Mouse (Mus musculus) lung, embryonic 14.5 days (tissue): ENCODE measurements around the gene Tbx2. TPM values are rescaled to one million over a fixed set of nuclear protein-coding genes. Genes with fewer than 3 reads are reported as not detected.
A peak's percentile ranks its signal among the peaks of the same experiment; 100 is the strongest.

Source experiments
- ATAC-seq: fragments of 200-750 bp; cut with Nextera tagmentation; 2 replicates; pipeline ENCODE4 v1.8.0; 2017; ENCODE audit warnings: mild to moderate bottlenecking, moderate TSS enrichment, moderate library complexity; ENCODE audit not compliant: insufficient read depth
- DNase-seq: peaks from one replicate; pipeline ENCODE4 v3.0.0-alpha.2; 2015
- H3K27ac ChIP-seq: fragments of 300-500 bp; sonication (generic); 2 replicates; pipeline ENCODE4 v1.5.1; 2014; ENCODE audit warnings: low read depth, mild to moderate bottlenecking, moderate library complexity
- H3K27me3 ChIP-seq: fragments of 300-500 bp; sonication (generic); 2 replicates; pipeline ENCODE4 v1.6.1; 2014; ENCODE audit warnings: low read length, control low read depth; ENCODE audit not compliant: insufficient read depth
- H3K36me3 ChIP-seq: fragments of 300-500 bp; sonication (generic); 2 replicates; pipeline ENCODE4 v1.6.1; 2014; ENCODE audit warnings: control low read depth; ENCODE audit not compliant: insufficient read depth
- H3K4me1 ChIP-seq: fragments of 300-500 bp; sonication (generic); 2 replicates; pipeline ENCODE4 v1.6.1; 2014; ENCODE audit warnings: antibody characterized with exemption, control low read depth; ENCODE audit not compliant: insufficient read depth
- H3K4me2 ChIP-seq: fragments of 300-500 bp; sonication (generic); 2 replicates; pipeline ENCODE4 v1.6.1; 2014; ENCODE audit warnings: mild to moderate bottlenecking
- H3K4me3 ChIP-seq: fragments of 300-500 bp; sonication (generic); 2 replicates; pipeline ENCODE4 v1.5.1; 2014; ENCODE audit warnings: low read depth, low read length
- H3K9ac ChIP-seq: fragments of 300-500 bp; sonication (generic); 2 replicates; pipeline ENCODE4 v1.6.1; 2014
- H3K9me3 ChIP-seq: fragments of 300-500 bp; sonication (generic); 2 replicates; pipeline ENCODE4 v1.6.1; 2016; ENCODE audit warnings: low read depth, low read length, control low read depth
- CTCF ChIP-seq: IDR thresholded peaks from 2 replicates; pipeline ENCODE4 v1.5.1; 2016; ENCODE audit warnings: antibody characterized with exemption, low read depth
- WGBS: fragments of 180-500 bp; shearing (Covaris S2); extraction: QIAGEN DNeasy Blood & Tissue Kit; methylation state at CpG from one replicate; pipeline ENCODE4 v1.1.7; 2014; 5-methylcytosine and 5-hydroxymethylcytosine counted together
- polyA plus RNA-seq: library from polyadenylated mRNA; unstranded; fragments of >200 nt; fragmentation: Nextera tagmentation; extraction: Ambion mirVana; gene quantifications from 2 replicates; pipeline ENCODE4 v1.2.1, GENCODE M21; 2014

The Tbx2 gene
- 61.4 and 67.5 TPM in 2 replicates for polyA plus RNA-seq

DNA sequence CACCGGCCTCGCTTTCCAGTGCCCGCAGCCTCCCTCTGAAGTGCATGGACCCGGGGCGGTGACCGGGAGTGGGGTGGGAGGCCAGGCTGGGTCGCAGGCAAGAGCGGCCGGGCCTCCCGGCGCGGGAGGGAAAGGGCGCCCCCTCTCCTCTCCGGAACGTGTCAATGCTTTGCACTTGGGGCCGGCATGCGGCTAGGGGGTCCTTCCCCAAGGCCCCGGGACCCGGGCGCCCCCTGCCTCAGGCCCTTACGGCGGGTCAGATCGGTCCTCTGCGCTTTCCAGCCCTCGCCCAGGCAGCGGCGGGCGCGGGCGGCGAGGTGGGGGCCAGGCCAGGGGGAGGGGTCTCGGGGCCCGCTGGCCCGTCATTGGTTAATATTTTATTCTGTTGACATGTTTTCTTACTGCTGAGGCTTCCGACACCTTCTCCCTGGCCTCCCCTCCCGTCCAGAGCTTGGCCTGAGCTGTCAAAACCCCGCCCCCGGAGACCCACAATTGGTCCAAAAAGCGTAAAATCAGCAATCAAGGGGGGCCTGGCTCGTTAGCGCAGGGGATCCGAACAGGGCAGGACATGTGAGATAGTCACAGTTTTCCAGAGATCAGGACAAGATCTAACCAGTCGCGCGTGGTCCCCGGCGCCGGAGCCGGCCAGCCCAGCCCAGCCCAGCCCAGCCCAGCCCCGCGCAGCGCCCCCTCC, at the start of gene Tbx2:
Gene Tbx2, plus strand, starts transcription at position 321 of the 694 bp plus-strand sequence.
- Histone ChIP-seq H3K27me3 (peaks cover 58% of the 10 kb centered on the region), H3K9ac (peak within 1 kb of the TSS; percentile 99), H3K4me2 (peak within 1 kb of the TSS; percentile 93), H3K4me1 (peaks cover 17% of the 10 kb centered on the region), H3K36me3 (peaks cover 36% of the 10 kb centered on the region), H3K27ac (peak within 1 kb of the TSS; percentile 99), H3K9me3 (no peaks in the 10 kb centered on the region), H3K4me3 (peak within 1 kb of the TSS; percentile 80)
- peak; percentile 98 for DNase-seq
- WGBS, result 1% methylated on average over 52 of the region's 52 CpGs
- peak; percentile 89 for ATAC-seq
- TF ChIP-seq CTCF, result 0 out of 2 replicates have a peak, but pooled peaks have one; percentile 22

DNA sequence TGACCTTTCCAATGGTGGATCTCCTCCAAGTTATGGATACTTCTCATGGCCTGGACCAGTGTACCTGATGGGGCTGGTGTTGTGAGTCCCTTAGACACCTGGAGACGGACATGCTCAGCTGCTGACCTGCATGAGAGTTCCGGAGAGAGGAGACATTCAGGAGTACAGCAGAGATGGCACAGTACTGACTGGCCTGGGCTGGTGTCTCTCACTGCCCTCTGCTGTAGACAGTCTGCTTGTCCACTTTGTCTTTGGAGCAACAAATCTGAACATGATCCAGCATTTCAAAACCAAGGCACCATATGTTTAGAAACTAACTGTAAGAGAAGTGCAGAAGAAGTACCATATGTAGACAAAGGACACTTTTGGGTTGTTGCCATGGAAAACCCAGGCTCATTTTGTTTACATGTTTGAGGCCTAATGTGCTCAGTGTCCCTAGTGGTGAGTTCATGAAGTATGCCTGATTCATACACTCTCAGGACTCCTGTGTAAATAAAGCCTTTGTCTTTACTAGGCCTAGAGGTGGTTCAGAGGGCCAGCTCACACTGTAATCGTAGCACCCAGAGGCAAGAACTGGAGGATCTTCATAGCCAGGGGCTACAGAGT, 46.1 kb upstream of the Tbx2 start:
- Histone ChIP-seq H3K4me3 (no peak overlapping the region), H3K27me3 (no peaks in the 10 kb centered on the region), H3K36me3 (no peaks in the 10 kb centered on the region), H3K4me1 (peaks cover 14% of the 10 kb centered on the region), H3K4me2 (no peak overlapping the region), H3K9me3 (no peaks in the 10 kb centered on the region), H3K9ac (no peak overlapping the region), H3K27ac (peak overlapping the region; percentile 67)
- peak; percentile 79 for TF ChIP-seq CTCF
- ATAC-seq, result peak; percentile 88
- 67% methylated on average over 3 of the region's 3 CpGs for WGBS
- DNase-seq, result peak; percentile 95

DNA sequence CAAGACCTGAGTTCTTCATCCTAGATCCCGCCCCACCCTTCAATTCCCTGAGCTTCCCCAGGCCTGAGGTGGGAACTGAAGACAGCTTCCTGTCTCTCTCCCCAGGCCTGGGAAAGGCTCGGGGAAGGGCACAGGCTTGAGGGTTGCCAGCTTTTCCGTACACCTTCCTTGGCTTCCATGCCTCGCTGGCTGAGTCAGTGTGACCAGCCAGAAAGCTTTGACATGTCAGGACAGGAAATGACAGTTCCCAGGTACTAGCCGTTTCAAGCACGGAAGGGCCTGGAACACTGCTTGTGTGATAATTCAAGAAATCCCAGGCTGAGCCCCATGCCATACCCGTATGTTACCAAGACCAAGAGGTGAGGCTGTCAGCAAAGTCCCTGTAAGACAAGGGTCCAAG, 42.6 kb upstream of the Tbx2 start:
- Histone ChIP-seq H3K4me1 (peaks cover 14% of the 10 kb centered on the region), H3K27me3 (no peaks in the 10 kb centered on the region), H3K4me2 (no peak overlapping the region), H3K9me3 (no peaks in the 10 kb centered on the region), H3K36me3 (no peaks in the 10 kb centered on the region), H3K9ac (no peak overlapping the region), H3K4me3 (no peak overlapping the region), H3K27ac (peak overlapping the region; percentile 4; the same call in 1 of the 2 replicates)
- no peak for TF ChIP-seq CTCF
- no peak for ATAC-seq
- 61% methylated on average over 7 of the region's 7 CpGs for WGBS
- no peak for DNase-seq

DNA sequence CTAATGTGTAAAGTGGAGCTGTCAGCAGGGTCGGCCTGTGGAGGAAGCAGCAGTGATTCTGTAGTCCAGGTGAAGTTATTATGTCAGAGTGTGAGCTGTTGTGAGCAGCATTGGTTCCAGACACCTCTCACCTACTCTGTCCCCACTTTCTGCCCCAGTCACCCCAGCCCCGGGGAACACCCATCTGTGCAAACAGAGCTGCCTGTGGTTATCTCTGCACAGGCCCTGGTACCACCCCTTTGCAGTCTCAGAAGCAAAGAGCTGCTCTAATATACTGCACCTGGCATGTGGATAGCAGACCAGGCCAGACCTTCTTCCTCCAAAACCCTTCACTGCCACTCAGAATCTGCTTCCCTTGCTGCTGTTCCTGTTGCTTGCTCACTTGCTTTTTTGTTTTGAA, 42.1 kb upstream of the Tbx2 start:
- 36% methylated on average over 2 of the region's 2 CpGs for WGBS
- ATAC-seq, result no peak
- H3K27ac ChIP-seq, result peak overlapping the region; percentile 51
- DNase-seq, result no peak
- no peaks in the 10 kb centered on the region for H3K27me3 ChIP-seq
- H3K4me1 ChIP-seq, result peaks cover 11% of the 10 kb centered on the region
- no peaks in the 10 kb centered on the region for H3K36me3 ChIP-seq
- no peak overlapping the region for H3K4me2 ChIP-seq
- H3K9ac ChIP-seq, result no peak overlapping the region
- no peak overlapping the region for H3K4me3 ChIP-seq
- TF ChIP-seq CTCF, result no peak
- no peaks in the 10 kb centered on the region for H3K9me3 ChIP-seq

DNA sequence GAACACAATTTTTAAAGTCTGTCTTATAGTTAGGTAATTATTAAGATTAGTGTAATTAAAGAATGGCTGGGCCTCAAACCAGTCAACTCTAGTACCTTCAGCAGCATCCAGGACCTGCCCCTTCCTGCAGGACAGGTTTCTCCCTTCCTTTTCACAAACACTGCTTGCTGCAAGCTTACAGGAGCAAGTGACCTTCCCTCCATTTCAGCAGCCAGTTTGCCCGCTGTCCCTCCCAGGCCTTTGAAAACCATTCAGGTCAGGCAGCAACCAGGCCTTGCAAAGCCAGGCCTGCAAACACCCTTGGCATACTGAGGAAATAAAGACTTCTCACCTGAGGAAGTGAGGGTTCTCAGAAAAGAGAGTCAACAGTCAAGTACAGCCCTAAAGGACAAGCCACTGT, 41.1 kb upstream of the Tbx2 start:
- peaks cover 6% of the 10 kb centered on the region for H3K4me1 ChIP-seq
- no peak overlapping the region for H3K4me3 ChIP-seq
- no peak overlapping the region for H3K9ac ChIP-seq
- H3K36me3 ChIP-seq, result no peaks in the 10 kb centered on the region
- H3K27me3 ChIP-seq, result no peaks in the 10 kb centered on the region
- H3K4me2 ChIP-seq, result no peak overlapping the region
- 74% methylated on average over 1 of the region's 1 CpGs for WGBS
- no peaks in the 10 kb centered on the region for H3K9me3 ChIP-seq
- ATAC-seq, result no peak
- peak overlapping the region; percentile 51 for H3K27ac ChIP-seq
- TF ChIP-seq CTCF, result no peak
- no peak for DNase-seq

DNA sequence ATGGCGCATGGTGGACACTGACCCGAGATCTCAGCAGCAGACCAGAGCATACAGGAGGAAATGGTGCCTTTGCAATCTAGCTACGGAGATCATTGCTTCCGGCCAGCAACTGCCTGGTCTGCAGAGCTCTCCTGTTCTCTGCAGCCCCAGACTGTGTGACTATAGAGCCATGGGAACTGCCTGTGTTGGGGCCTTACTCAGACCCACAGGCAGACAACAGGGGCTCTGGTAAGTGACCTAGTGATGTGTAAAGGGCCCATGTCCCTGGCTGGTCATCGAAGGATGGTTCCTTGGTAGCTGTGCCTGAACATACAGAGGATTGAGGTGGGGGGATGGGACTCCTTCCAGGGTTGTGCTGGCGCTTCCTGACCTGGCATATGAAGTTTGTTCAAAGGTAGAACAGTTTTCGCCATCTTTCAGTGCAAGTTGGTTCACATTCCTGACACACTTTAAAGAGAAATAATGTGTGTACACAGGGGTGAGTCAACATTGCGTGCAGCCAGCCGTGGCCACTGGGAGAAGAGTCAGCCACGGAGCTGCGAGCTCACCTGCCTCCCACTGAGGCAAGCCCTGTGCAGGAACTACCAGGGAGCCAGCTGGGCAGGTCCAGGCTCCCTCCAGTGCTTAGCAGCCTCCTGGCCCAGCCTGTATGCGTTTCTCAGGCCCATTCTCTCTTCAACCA, 39.7 kb upstream of the Tbx2 start:
- TF ChIP-seq CTCF, result no peak
- 56% methylated on average over 12 of the region's 12 CpGs for WGBS
- no peaks in the 10 kb centered on the region for H3K27me3 ChIP-seq

DNA sequence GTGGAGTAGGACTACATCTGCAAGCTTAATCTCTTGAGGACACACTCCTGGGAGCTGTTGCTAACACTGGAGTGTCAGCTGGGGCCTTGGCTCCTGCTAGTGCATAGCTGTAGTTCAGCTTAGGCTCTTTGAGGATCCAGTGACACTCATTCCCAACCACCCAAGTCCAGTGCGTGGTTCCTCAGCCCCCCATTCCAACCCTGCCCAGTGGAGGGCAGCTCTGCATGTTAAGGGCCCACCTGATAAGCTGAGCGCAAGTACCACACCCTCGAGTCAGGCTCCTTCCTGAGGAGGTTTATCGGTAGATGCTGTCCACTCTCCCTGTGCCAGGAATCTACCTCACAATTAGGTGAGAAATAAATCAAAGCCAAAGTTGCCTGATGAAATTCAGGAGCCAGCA, 32.9 kb upstream of the Tbx2 start:
- H3K9me3 ChIP-seq, result no peaks in the 10 kb centered on the region
- TF ChIP-seq CTCF, result no peak
- peaks cover 16% of the 10 kb centered on the region for H3K4me1 ChIP-seq
- WGBS, result 19% methylated on average over 4 of the region's 4 CpGs
- H3K4me2 ChIP-seq, result no peak overlapping the region
- H3K27ac ChIP-seq, result peak overlapping the region; percentile 54; the same call in 1 of the 2 replicates
- H3K27me3 ChIP-seq, result no peaks in the 10 kb centered on the region
- no peak overlapping the region for H3K4me3 ChIP-seq
- DNase-seq (peak; percentile 50), ATAC-seq (peak; percentile 52)
- peaks cover 11% of the 10 kb centered on the region; the same call in 1 of the 2 replicates for H3K36me3 ChIP-seq
- no peak overlapping the region for H3K9ac ChIP-seq

More for the DNA sequence above, 39.7 kb upstream of the Tbx2 start:
- H3K9ac ChIP-seq, result no peak overlapping the region
- H3K4me3 ChIP-seq, result no peak overlapping the region
- DNase-seq, result peak; percentile 69
- H3K4me2 ChIP-seq, result peak overlapping the region; percentile 2; the same call in 1 of the 2 replicates
- peak overlapping the region; percentile 80 for H3K27ac ChIP-seq
- peak; percentile 84 for ATAC-seq
- 0 out of 2 replicates have a peak, but pooled peaks cover 6% of the 10 kb centered on the region for H3K4me1 ChIP-seq
- H3K9me3 ChIP-seq, result no peaks in the 10 kb centered on the region
- H3K36me3 ChIP-seq, result no peaks in the 10 kb centered on the region
